Mouse (Mus musculus): ENCODE data around the gene Rnf227. TPM values are rescaled to one million over a fixed set of nuclear protein-coding genes. Genes with fewer than 3 reads are reported as not detected.

The Rnf227 gene
- total RNA-seq, 4 experiments from 2014 or later, result 5.0 to 10.2 (median 6.7) TPM

GRCm38 (mm10) chr11:69331929-69332405 lies 8.3 kb upstream of the Rnf227 start:
- peak; percentile 67 for DNase-seq

- no peak for DNase-seq
Observed at GRCm38 (mm10) chr11:69332713-69333253, 7.5 kb upstream of the Rnf227 start.

GRCm38 (mm10) chr11:69333922-69334321 lies 6.3 kb upstream of the Rnf227 start:
- no peak for DNase-seq

- no peak for DNase-seq
Observed at GRCm38 (mm10) chr11:69334796-69335195, 5.5 kb upstream of the Rnf227 start.

GRCm38 (mm10) chr11:69346441-69346840 lies 6.2 kb downstream of the Rnf227 start:
- DNase-seq, result no peak

- DNase-seq, result no peak
Observed at GRCm38 (mm10) chr11:69356544-69356943, 16.3 kb downstream of the Rnf227 start.

- DNase-seq, result no peak
Observed at GRCm38 (mm10) chr11:69357690-69358089, 17.4 kb downstream of the Rnf227 start.

- DNase-seq, result no peak
Observed at GRCm38 (mm10) chr11:69362021-69362420, 21.8 kb downstream of the Rnf227 start.

- no peak for DNase-seq
Observed at GRCm38 (mm10) chr11:69362479-69362878, 22.2 kb downstream of the Rnf227 start.

GRCm38 (mm10) chr11:69364376-69364775 lies 24.1 kb downstream of the Rnf227 start:
- DNase-seq, result no peak

- DNase-seq, result peak; percentile 94
Observed at GRCm38 (mm10) chr11:69364910-69365309, 24.6 kb downstream of the Rnf227 start.

GRCm38 (mm10) chr11:69365722-69366121 lies 25.5 kb downstream of the Rnf227 start:
- no peak for DNase-seq

- peak; percentile 94 for DNase-seq
Observed at GRCm38 (mm10) chr11:69366157-69366854, 26.0 kb downstream of the Rnf227 start.

- no peak for DNase-seq
Observed at GRCm38 (mm10) chr11:69366855-69367615, 26.8 kb downstream of the Rnf227 start.

- DNase-seq, result no peak
Observed at GRCm38 (mm10) chr11:69367616-69368355, 27.5 kb downstream of the Rnf227 start.

GRCm38 (mm10) chr11:69368356-69369214 lies 28.3 kb downstream of the Rnf227 start:
- DNase-seq, result no peak

- no peak for DNase-seq
Observed at GRCm38 (mm10) chr11:69369215-69369989, 29.1 kb downstream of the Rnf227 start, which contains the start of gene Chd3. TSS of gene Chd3 (minus strand) at chr11:69369406.

GRCm38 (mm10) chr11:69369990-69370816 lies 29.9 kb downstream of the Rnf227 start:
- DNase-seq, result no peak

GRCm38 (mm10) chr11:69370817-69371215 lies 30.6 kb downstream of the Rnf227 start:
- no peak for DNase-seq

GRCm38 (mm10) chr11:69371601-69372000 lies 31.3 kb downstream of the Rnf227 start:
- DNase-seq, result no peak
